Mouse (Mus musculus): ENCODE results near the gene Zranb2.

DNA sequence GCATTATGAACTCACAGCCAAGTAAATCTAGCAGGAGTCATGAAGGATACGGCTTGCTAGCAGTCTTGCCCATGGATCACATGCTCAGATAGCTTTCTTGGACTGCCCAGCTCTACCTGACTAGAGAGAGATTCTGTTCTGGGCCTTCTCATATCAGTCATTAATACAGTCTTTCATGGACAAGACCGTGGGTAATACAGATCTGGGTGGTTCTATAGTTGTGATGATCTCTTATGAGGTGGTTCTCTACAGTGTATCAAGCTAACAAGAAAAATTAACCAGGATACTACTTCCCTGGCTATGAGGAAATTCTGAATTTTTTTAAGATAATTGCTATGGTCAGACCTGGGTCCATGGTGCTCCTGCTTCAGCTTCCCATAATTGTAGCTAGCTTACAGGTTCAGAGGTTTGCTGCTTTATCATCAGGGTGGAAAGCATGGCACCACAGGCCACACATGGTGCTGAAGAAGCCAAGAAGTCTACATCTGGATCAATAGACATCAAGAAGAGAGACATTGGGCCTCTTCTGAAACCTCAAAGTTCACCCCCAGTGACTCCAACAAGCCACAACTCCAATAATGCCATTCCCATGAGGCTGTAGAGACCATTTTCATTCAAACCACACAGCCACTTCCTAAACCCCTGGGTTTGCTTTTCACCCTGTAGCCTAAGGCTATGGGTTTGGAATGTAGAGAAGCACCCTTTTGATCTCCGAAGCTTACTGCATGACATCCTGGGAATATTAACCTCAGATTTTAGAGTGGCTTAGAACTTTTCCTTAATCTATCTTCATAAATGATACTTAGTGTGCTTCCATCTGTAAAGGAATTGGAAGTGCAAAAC is 16.0 kb downstream of the Zranb2 start:
- TF ChIP-seq CTCF (IDR thresholded peaks at IDR 0.05; ENCODE audit: extremely low read depth, insufficient read depth, low read length) (no peak), POLR2A (IDR thresholded peaks at IDR 0.05; ENCODE audit: extremely low read depth, insufficient read depth, low read length) (no peak)
